Mouse (Mus musculus) hematopoietic stem cell, adult 5-6 weeks (primary cell): Measurements from ENCODE around the gene Slc25a13. TPM values are rescaled to one million over a fixed set of nuclear protein-coding genes. Genes with fewer than 3 reads are reported as not detected.
"Not testable (repeated sequence)": the region's sequence is repeated elsewhere in the genome, so short reads cannot be mapped to it uniquely, and the experiment has no call there.

ENCODE experiments used
- ATAC-seq, 2 experiments: fragments of 125-278 bp in 1 of 2; replicated peaks in 1 of 2; 2 replicates each; pipeline ENCODE4 v1.8.0; 2016 to 2017; ENCODE audit warnings: inconsistent platforms in 2 of 2, mild to moderate bottlenecking in 2 of 2, moderate number of reproducible peaks in 2 of 2, low read depth in 1 of 2, moderate TSS enrichment in 1 of 2; ENCODE audit not compliant: low FRiP score in 2 of 2, poor library complexity in 2 of 2, severe bottlenecking in 2 of 2, insufficient read depth in 1 of 2, low TSS enrichment in 1 of 2
- total RNA-seq: library from RNA; stranded (forward); fragments of 172-1452, 232-1000 nt; gene quantifications from 2 replicates; pipeline ENCODE4 v1.2.3, GENCODE M21; 2017

The Slc25a13 gene
- total RNA-seq, 1 experiment from 2014 or later: 32.8 TPM

- ATAC-seq: no peak
Observed at GRCm38 (mm10) chr6:6184921-6185734, 31.8 kb downstream of the Slc25a13 start.

DNA sequence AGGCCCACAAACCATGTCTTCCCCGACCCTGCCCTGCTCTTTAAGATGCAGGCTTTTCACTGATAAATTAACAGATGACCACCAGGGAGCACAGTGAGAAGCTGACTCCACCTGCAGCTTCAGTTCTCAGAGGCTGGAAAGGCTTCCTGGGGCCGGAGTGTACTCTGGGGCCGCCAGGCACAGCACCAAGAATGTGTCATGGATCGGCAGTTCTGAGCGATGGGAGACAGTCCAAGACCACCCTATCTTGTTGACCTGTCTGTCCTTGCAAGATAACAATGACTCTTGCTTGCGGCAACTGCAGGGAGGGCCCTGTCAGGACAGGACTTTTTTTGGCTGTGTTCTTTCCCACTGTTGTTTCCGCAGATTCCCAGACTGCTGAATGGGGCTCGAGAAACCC, 33.4 kb downstream of the Slc25a13 start:
- ATAC-seq: no peak

GRCm38 (mm10) chr6:6182191-6182590, 34.8 kb downstream of the Slc25a13 start:
- ATAC-seq: no peak

- not testable (repeated sequence) for ATAC-seq
Observed at GRCm38 (mm10) chr6:6178341-6178740, 38.6 kb downstream of the Slc25a13 start.

- ATAC-seq: no peak
Observed at GRCm38 (mm10) chr6:6175350-6175971, 41.5 kb downstream of the Slc25a13 start.

DNA sequence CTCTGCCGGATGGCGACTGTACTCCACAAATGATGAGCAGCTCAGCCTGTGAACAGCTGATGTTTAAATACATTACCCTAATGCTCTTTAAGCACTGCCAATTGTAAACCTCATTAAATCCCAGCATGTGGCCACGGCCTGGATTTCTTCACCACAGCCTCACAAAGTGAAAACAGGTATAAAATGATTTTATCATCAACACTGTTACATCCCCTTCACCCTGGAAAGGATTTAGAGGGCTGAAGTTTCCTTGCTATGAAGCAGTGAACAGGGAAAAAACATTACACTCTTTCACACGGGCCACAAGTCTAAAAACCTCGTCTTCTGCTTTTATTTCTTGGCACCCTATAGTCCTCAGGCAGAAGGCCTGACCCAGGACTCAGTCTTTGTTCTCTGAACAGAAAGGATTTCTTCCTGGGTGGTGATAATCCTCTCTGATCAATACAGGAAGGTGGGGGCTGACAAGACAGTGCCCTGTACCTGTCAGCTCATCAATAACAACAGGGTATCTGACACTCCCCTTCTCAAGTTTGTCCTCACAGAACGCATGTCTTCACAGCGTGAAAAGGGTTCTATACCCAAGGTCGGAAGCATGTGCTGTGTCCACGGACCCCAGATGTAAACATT, 42.9 kb downstream of the Slc25a13 start:
- ATAC-seq: no peak

DNA sequence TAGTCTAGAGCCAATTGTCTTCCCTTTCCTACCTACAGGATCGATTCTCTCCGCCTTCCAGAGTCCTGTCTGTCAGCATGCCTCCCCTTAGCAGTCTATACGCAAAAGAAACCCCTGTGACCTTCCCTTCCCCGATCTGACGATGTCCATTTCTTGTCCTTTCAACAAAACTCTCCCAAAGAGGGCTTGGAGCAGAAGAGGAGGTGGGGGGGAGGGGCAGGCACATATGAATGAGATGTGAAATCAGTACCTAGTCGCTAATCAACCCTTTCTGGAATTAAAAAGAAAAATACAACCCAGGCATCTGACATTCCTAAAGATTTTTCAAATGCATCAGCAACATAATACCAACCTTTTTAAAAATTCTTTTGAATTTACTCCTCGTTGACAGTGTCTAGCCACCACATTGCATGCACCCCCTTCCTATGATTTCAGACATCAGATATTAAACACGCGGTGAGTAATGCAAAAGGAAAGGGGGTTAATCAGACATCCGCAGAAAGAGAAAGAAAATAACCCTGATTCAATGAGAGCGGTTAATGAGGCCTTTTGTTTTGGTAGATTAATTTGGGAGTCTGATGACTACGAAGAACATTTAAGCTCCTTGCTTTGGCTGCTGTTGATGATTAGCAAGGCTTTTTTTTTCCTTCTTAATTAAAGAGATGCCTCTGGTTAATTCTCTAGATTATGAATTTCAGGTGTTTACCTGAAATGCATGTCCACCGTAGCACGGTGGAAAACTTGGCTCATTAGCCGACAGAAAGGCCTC, 43.6 kb downstream of the Slc25a13 start:
- no peak for ATAC-seq

DNA sequence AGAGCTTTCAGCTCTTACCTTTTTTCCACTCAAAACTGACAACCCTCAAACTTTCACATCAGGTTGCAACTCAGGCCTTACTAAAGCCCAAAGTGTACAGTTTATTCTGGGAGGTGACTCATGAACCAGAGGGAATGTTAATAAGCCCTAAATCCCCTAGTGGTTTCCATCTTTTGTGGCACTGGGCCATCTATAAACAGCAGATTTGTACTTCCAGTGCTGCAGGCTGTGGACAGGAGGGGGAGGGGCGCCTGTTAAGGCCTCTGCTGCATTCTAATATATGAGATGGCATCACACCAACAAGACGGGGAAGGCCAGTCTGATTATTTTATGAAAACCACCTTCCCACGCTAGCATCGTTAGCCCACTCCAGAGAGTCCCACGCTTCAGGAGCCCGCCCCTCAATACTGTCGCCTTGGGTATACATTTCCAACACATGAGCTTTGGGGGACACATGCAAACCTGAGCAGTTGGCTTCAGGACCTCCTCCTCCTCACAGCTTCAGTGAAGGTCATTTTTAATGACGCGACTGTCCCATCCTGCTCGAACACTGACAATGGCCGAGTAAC, 48.3 kb downstream of the Slc25a13 start:
- no peak for ATAC-seq

DNA sequence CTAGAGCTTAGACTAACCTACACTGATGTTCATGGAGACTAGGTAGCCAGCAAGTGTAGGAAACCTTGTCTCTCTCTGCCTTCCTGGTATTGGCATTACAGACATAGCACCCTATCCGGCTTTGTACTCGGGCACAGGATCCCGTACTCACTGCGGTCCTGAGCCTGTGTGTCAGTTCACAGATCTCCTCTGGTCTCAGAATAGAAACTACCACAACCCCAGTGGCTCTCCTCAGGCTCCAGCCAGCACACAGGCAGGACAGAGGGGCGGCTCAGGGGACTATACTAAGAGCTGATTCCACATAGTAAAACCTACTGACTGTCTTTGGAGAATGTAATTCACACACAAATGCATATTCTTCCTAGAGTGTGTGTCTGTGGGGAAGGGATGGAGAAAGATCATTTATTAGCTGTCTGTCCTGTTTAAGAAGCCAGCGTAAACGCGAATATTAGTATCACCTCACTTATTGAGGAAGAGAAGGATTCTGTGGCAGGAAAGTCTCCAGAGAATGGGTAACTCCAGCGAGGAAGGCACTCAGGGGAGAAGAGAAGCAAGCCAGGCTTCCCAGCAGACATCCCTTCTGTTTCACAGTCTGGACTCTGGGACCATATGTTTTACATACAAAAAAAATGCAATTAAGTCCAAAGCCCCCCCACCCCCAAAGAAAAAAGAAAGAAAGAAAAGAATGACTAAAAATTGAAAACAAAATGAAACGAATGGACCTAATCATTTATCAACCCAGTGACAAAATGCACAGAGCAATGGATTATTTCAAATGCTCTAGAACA, 49.4 kb downstream of the Slc25a13 start:
- no peak for ATAC-seq

DNA sequence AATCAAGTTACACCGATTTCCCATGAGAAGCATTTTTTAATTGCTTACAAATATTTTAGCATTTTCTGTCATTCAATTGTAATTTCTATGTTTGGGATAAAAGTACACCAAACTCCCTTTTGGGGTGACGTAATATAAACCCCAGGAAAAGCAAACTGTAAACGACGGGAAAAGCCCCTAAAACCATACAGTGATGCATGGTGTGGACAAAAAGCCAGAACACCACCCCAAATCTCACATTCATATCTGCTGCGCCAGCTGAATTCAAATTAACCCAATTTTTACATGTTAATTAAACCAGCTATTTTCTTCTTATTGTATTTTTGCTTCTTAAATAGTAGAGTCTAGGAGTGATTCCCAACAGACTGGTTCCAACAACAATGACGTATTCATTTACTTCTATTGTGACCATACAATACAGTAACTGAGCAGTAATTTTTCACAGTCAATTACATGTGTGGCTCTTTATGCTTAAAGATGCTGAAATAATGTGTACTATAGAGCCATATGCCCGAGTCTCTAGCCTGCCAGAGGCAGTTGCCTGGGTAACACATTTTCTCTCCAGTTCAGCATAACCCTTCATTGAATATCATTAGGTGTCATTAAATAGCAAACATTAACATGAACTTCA, 53.9 kb downstream of the Slc25a13 start:
- no peak for ATAC-seq

- no peak for ATAC-seq
Observed at GRCm38 (mm10) chr6:6162146-6162545, 54.8 kb downstream of the Slc25a13 start.

DNA sequence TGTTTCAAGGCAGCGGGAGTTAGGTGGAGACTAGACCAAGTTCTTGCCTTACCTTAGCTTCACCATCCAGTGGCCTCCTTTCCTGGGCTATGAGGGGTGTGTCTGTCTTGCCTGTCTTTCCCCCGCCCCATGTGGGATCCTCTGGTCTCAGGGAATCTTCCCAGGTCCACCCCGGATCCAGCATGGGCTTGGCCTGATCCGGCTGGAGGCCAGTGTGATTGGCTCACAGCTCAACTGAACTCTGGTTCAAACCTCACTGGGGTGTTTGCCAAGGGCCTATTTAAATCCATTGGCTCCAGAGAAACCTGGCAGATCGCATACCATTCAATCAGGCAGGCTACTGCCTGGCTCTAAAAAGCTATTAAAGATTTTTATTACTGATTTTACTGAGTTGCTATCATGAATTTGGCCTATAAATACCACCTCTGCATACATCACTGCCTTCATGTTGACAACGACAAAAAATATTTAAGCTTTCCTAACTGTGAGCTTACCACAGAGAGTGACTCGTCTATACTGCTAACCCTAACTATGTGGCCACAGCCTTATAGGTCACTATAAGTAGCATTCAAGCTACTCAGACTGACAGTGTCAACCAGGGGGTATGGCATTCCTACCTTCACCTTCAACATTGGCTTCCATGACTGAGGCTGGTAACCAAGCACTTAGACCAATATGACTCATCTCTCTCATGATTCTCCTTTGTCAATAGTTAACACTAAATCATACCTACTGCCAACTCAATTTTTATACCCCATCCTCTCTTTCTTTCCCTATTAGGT, 56.1 kb downstream of the Slc25a13 start:
- no peak for ATAC-seq

GRCm38 (mm10) chr6:6159221-6159859, 57.6 kb downstream of the Slc25a13 start:
- no peak for ATAC-seq

GRCm38 (mm10) chr6:6153426-6153825, 63.5 kb downstream of the Slc25a13 start:
- ATAC-seq: no peak

DNA sequence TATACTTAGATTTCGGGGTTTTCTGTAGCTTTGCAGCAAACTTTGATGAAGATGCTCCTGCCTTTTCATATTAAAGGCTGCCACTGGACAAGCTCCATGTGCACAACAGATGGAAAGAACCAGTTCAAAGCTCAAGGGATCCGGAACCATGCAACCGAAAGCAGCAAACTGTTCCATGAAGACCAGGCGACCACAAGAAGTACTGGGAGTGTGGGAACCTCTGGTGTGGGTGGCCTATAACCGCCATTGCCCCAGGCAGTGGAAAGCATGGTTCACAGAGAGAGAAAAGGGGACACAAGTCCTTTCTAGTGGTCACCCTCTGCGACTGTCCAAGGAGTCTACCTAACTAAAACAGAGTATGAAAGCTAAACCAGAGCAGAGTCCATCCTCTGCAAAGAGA, 66.2 kb downstream of the Slc25a13 start:
- ATAC-seq: no peak
